Mouse (Mus musculus) cerebellum, postnatal 4 days (tissue): ENCODE measurements around the gene Capns1.
"Not testable (repeated sequence)": the region's sequence is repeated elsewhere in the genome, so short reads cannot be mapped to it uniquely, and the experiment has no call there.

Experiments
- DNase-seq, 2 experiments: peaks; one replicate each; pipeline ENCODE4 v3.0.0; 2022; ENCODE audit warnings: low spot score in 2 of 2, mixed read lengths in 1 of 2

Gene Capns1

DNA sequence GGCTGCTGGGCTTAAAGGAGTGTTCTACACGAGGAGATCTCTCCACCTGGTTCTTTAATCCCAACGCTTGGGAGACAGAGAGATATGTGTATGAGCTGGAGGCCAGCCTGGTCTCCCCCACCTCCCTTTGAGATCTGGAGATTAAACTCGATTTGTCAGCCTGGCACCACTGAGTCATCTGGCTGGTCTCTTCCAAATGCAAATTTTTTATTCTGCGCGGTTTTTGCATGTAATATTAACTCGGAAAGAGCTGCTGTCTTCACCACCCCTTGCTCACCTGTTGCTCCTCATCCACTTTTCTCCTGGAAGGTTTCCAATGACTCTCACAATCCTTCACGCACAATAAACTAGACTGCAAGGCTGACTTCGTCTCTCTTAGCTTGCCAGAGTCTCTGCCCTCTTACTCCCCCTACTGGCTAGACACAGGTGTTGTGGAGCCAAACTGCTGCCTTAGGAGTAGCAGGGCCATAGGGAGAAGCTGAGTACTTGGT, at the start of gene Capns1:
Gene Capns1 (minus strand): TSS at position 331 of the 491 bp plus-strand sequence.
- peak in 1 of 2 experiments; percentile 55 for DNase-seq

DNA sequence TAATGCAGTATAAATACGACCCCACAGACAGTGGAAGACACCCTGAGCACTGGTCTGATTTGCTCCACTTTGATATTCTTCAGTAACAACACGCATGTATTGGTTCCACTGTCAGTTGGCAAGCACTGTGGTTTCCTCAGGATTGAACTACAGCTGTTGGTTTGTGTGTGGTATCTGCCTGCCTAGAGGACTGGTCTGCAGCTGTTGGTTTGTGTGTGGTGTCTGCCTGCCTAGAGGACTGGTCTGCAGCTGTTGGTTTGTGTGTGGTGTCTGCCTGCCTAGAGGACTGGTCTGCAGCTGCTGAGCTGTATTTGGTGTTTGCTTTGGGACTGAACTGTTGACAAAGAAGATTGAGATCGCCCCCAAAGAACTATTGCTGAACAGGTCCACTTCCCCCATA, 38.8 kb upstream of the Capns1 start:
- not testable (repeated sequence) for DNase-seq

GRCm38 (mm10) chr7:30235625-30236024, 37.0 kb upstream of the Capns1 start, which contains the start of gene Ovol3:
Gene Ovol3, minus strand, starts transcription at chr7:30235725.
- no peak for DNase-seq

DNA sequence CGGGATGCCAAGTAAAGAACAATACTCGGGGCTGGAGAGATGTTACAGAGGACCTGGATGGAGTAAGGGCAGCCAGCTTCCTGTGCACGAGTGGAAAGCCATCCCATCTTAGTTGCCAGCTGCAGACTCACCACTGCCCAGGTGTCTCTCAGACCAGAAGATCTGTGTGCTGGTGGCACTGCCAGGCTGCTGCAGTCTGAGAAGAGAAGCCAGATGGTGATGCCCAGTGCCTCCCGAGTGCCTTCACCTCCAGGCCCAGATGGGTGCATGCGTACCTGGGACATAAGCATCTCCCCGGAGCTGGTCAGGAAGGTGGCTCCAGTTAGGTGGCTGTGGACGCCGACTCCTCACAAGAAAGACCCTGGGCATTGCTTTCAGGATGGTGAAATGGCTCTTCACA, 36.5 kb upstream of the Capns1 start:
- DNase-seq = no peak

- DNase-seq = no peak
Measured at GRCm38 (mm10) chr7:30234276-30234858, 35.8 kb upstream of the Capns1 start.

- peak; percentile 19 to 23 for DNase-seq
Measured at GRCm38 (mm10) chr7:30233387-30233786, 34.8 kb upstream of the Capns1 start.

DNA sequence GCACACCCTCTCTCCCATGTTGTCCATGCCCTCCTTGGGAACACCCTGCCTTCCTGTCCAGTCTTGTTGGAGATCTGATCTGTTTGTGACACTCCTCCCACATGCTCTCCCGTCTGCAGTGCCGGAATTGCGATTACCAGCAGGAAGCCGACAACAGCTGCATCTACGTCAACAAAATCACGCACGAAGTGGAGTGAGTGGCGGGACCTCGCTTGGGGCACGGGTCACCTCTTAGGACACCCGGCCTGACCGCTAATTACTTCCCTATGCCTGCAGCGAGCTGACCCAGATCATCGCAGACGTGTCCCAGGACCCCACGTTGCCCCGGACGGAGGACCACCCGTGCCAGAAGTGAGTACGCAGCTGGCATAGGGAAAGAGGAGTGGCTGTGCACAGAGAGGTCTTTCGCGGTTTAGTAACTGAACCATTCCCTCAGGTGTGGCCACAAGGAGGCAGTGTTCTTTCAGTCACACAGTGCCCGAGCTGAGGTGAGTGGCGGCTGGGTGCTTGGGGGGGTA, 34.1 kb upstream of the Capns1 start:
- peak; percentile 23 to 65 for DNase-seq

DNA sequence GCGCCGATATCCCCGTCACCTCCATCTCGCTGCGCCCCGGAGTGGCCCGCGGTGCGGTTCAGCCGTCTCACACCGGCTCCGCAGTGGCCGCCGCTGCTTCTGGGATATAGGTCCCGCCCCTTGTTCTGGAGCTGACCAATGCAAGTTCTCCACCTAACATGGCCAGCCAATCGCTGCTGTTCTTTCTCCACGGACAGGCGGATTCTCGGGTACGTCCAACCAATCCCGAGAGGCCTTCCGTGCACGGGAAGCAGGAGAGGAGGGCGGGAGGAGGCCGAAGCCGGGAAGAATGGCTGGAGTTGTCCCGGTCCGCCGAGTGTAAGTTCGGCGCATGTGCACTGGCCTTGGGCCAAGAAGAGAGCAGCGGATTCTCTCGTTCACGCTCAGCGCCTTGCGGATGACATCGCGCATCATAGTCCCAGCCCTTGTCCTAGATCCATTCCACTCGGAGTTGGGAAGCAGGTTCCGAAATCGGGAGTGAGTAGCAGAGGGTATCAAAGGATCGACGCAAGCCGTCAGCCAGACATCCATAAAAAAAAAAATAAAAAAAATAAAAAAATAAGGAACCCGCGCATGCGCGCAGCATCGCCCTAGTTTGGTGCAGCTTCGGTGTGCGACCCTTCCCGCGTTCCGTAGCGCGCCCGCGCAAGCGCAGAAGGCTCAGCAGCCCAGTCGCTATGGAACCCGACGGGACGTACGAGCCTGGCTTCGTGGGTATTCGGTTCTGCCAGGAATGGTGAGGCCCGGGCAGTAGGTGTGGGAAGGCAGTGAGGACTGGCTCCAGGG, 33.3 kb upstream of the Capns1 start, which contains the start of the genes Polr2i and Tbcb:
Gene Polr2i (plus strand): TSS at position 280 of the 786 bp plus-strand sequence.
Gene Tbcb (minus strand): TSS at position 604 of the 786 bp plus-strand sequence.
- peak; percentile 97 to 98 for DNase-seq

DNA sequence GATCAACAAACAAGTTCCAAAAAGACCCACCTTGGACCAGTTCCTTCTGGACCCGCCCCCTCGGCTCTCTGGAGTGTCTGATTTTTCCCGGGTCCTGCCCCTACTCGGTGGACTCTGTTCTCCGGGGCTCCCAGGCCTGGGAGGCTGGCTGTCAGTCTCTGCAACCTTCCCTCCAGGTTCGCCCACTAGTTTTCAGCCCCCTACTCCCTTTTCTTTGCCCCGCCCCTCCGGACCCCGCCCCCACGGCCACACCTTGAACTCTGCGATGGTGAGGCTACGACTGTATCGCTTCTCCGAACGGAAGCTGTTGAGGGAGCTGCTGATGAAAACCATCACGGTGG, 32.7 kb upstream of the Capns1 start:
- DNase-seq = no peak

GRCm38 (mm10) chr7:30224206-30224605, 25.6 kb upstream of the Capns1 start:
- no peak for DNase-seq

- DNase-seq = no peak
Measured at GRCm38 (mm10) chr7:30222205-30222604, 23.6 kb upstream of the Capns1 start.

GRCm38 (mm10) chr7:30221433-30221832, 22.8 kb upstream of the Capns1 start:
- no peak for DNase-seq

DNA sequence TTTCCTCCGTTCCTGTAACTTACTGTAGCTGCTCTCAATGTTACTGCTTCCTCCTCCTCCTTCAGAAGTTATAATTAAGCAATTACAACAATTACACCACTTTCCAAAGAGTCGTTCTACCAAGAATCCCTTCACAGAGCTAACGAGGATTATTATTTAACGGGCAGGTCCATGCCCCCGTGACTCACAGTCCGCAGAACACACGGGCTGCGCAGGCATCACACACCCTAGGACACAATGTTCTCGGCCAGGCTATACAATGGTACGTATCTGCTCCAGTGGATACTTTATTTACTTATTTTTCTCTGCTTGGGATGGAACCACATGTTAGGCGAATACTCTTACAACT, 21.4 kb upstream of the Capns1 start:
- DNase-seq = no peak

DNA sequence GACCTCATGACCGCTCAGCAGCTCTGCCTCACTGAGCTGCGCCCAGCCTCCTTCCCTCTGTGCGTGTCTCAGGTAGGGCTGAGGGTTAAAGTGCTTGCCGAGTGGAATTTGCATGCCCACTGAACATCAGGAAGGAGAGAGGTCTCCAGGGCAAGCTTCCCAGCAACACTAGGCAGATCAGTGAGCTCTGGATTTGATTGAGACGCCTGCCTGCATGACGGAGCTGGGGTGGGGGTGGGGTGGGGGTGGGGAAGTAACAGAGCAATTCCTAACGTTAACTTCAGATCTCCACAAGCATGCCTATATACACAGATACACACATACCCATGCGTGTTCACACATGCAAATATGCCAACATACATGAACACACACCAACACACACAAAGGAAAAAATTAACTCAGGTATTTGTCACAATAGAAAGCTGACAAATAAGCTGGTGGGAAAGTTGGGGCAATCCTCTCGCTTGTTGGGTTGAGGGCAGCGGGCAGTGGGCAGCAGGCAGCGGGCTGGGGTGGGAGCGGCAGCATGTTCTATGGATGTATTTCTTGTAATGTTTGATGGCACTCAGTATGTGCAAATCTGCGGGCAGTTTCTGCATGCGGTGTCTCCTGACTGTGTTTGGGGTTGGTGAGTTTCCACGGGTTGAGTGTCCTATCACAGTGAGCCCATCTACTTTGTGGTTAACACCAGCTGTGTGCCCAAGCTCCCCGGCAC, 20.8 kb upstream of the Capns1 start:
- DNase-seq = no peak

- DNase-seq = no peak
Measured at GRCm38 (mm10) chr7:30217277-30217676, 18.7 kb upstream of the Capns1 start.

DNA sequence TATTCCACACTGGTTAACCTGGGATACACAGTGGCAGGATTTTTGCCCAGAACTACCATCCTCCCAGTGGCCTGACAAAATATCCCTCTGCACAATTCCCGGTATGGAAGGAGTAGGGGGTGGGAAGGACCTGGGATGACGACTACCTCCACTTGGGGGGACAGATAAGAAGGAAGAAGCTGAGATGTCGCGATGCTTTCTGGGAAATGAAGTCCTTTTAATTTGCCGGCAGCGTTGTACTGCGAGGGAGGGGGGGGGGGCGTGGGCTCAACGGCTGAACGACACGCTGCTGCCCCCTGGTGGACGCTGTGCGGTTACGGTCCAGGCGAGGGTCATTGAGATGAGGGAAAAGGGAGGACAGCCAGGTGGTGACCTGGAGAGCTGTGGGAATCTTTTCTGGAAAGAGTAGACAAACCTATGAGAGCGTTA, 18.1 kb upstream of the Capns1 start:
- DNase-seq = peak; percentile 63 to 79

DNA sequence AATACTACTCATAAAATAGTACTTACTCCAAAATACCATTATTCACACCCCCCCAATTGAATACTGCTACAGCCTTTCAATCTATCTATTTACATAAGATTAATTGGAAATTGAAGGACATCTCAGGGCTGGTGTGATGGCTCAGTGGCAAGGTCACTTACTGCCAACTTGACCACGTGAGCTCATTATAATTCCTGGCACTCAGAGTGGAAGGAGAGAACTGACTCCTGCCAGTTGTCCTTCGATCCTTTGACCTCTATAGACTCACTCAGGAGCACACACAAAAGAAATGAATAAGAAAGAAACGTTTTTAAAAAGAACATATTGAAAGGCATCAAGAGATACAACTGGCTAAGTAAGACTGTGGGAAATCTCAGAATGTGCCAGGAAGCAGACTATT, 17.3 kb upstream of the Capns1 start:
- no peak for DNase-seq

DNA sequence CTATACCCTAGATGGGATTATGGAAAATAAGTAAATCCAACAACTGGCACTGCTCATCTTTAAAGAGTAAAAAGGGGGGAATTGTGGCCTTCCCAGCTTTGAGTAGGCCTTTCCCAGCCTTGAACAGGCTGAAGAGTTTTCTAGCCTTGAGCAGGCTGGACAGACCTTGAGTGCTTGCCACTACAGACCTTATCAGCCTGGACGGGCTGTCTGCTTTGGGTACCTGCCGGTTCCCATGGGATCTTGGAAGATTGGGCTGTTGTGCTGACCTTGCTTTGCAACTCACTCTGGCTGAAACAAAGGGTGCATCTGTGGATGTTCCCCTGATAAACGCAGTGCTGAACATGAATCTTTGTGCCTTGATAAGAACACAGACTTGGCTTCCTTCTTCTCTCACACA, 15.3 kb upstream of the Capns1 start:
- no peak for DNase-seq

- no peak for DNase-seq
Measured at GRCm38 (mm10) chr7:30211025-30211424, 12.4 kb upstream of the Capns1 start.

DNA sequence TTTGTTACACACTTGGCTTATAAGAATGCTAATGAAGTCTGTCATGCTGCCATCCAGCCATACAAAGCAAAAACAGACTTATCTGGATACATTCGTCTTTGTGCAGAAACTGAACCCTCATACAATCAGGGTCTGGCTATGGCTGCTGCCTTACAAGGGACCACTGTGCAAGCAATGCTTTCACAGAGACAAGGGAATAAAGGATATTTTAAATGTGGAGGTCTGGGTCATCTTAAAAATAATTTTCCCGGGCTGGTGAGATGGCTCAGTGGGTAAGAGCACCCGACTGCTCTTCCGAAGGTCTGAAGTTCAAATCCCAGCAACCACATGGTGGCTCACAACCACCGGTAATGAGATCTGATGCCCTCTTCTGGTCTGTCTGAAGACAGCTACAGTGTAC, 7.8 kb upstream of the Capns1 start:
- not testable (repeated sequence) for DNase-seq

DNA sequence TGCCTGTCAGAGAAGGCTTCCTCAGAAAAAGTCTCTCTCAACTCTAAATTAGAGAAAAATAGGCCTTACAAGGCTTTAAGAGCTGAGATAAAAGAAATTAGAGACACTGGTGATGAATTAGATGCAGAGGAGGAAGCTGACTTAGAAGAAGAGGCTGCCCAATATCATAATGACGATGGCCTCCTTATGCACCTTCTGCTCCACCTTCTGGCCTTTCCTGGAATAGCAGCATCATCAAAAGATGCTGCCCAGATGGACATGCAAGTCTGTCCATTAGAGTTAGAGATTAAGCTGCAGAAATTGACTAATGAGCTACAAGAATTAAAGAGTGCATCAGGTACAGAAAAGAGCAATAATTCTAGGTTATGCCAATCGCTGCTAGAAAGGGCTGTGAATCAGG, 6.8 kb upstream of the Capns1 start:
- DNase-seq = peak in 1 of 2 experiments; percentile 75

- no peak for DNase-seq
Measured at GRCm38 (mm10) chr7:30204380-30204779, 5.8 kb upstream of the Capns1 start.
